Mouse (Mus musculus) myocyte (in vitro differentiated cells): Measurements from ENCODE around the gene Il13ra1. TPM values are rescaled to one million over a fixed set of nuclear protein-coding genes. Genes with fewer than 3 reads are reported as not detected.

Experiments
- H3K27me3 ChIP-seq: one replicate; pipeline ENCODE4 v1.6.1; 2011; ENCODE audit not compliant: control insufficient read depth, insufficient read depth, insufficient read length
- H3K36me3 ChIP-seq: one replicate; pipeline ENCODE4 v1.6.1; 2011; ENCODE audit not compliant: control insufficient read depth, insufficient read depth
- H3K4me2 ChIP-seq: one replicate; pipeline ENCODE4 v1.6.1; 2011; ENCODE audit warnings: low read depth, control low read depth
- H3K4me3 ChIP-seq: one replicate; pipeline ENCODE4 v1.5.1; 2011; ENCODE audit warnings: mild to moderate bottlenecking, control low read depth, moderate library complexity
- H3K79me2 ChIP-seq: one replicate; pipeline ENCODE4 v1.6.1; 2011; ENCODE audit not compliant: control insufficient read depth, insufficient read depth
- H3ac ChIP-seq: one replicate; pipeline ENCODE4 v1.6.1; 2011; ENCODE audit not compliant: control insufficient read depth, insufficient read length
- CEBPB ChIP-seq: IDR thresholded peaks from 2 replicates; pipeline ENCODE4 v1.6.1; 2011; ENCODE audit warnings: mild to moderate bottlenecking, moderate library complexity; ENCODE audit not compliant: poor library complexity, insufficient read depth, severe bottlenecking
- E2F4 ChIP-seq: IDR thresholded peaks from one replicate; pipeline ENCODE4 v1.6.1; 2011; ENCODE audit warnings: mild to moderate bottlenecking, control low read depth, moderate library complexity; ENCODE audit not compliant: insufficient read depth
- MAX ChIP-seq: IDR thresholded peaks from one replicate; pipeline ENCODE4 v1.6.1; 2011; ENCODE audit warnings: low read depth, mild to moderate bottlenecking, control low read depth
- MYOD1 ChIP-seq, 3 experiments: IDR thresholded peaks; one replicate each; pipeline ENCODE4 v1.6.1; 2011; ENCODE audit warnings: control low read depth in 2 of 3, low read depth in 2 of 3, mild to moderate bottlenecking in 2 of 3, moderate library complexity in 1 of 3; ENCODE audit not compliant: insufficient read length in 2 of 3, control insufficient read depth in 1 of 3
- MYOG ChIP-seq, 3 experiments: IDR thresholded peaks; one replicate each; pipeline ENCODE4 v1.6.1; 2011; ENCODE audit warnings: control low read depth in 2 of 3, low read depth in 2 of 3, mild to moderate bottlenecking in 2 of 3; ENCODE audit not compliant: insufficient read length in 2 of 3, control insufficient read depth in 1 of 3, insufficient read depth in 1 of 3
- POLR2A ChIP-seq: IDR thresholded peaks from one replicate; pipeline ENCODE4 v1.6.1; 2011; ENCODE audit warnings: low read depth, mild to moderate bottlenecking, control low read depth, moderate library complexity; ENCODE audit not compliant: insufficient read length
- POLR2AphosphoS2 ChIP-seq: IDR thresholded peaks from one replicate; pipeline ENCODE4 v1.6.1; 2011; ENCODE audit warnings: low read depth, control low read depth; ENCODE audit not compliant: insufficient read length
- REST ChIP-seq: IDR thresholded peaks from one replicate; pipeline ENCODE4 v1.6.1; 2011; ENCODE audit warnings: mild to moderate bottlenecking, control low read depth, moderate library complexity; ENCODE audit not compliant: insufficient read depth, insufficient read length
- SRF ChIP-seq: IDR thresholded peaks from one replicate; pipeline ENCODE4 v1.6.1; 2011; ENCODE audit warnings: low read depth; ENCODE audit not compliant: control insufficient read depth, insufficient read length
- TCF12 ChIP-seq: IDR thresholded peaks from one replicate; pipeline ENCODE4 v1.6.1; 2011; ENCODE audit warnings: mild to moderate bottlenecking, control low read depth; ENCODE audit not compliant: poor library complexity, insufficient read depth, severe bottlenecking
- TCF3 ChIP-seq: IDR thresholded peaks from one replicate; pipeline ENCODE4 v1.6.1; 2011; ENCODE audit warnings: low read depth, control low read depth; ENCODE audit not compliant: insufficient read length
- USF1 ChIP-seq: IDR thresholded peaks from one replicate; pipeline ENCODE4 v1.6.1; 2011; ENCODE audit warnings: low read depth, mild to moderate bottlenecking, control low read depth, moderate library complexity
- polyA plus RNA-seq: library from polyadenylated mRNA; unstranded; fragments of >200 nt; fragmentation: generic; extraction: Trizol; gene quantifications from one replicate; pipeline ENCODE4 v1.2.1, GENCODE M21; 2012; ENCODE audit warnings: missing spikeins

The Il13ra1 gene
- polyA plus RNA-seq, 1 experiment: 9.0 TPM

- Histone ChIP-seq H3K4me2 (peak overlapping the region; percentile 75), H3K36me3 (no peaks in the 10 kb centered on the region), H3ac (no peak overlapping the region), H3K4me3 (peak overlapping the region; percentile 4), H3K79me2 (peaks cover 32% of the 10 kb centered on the region), H3K27me3 (no peaks in the 10 kb centered on the region)
- TF ChIP-seq MYOD1 (IDR thresholded peaks at IDR 0.05; ENCODE audit: control insufficient read depth in 1 of 3, insufficient read length in 2 of 3, low read depth in 2 of 3) (no peak), MAX (no peak), USF1 (no peak), POLR2AphosphoS2 (no peak), MYOG (IDR thresholded peaks at IDR 0.05; ENCODE audit: control insufficient read depth in 1 of 3, insufficient read depth in 1 of 3, insufficient read length in 2 of 3, low read depth in 2 of 3) (no peak), POLR2A (no peak), E2F4 (no peak), CEBPB (no peak), TCF3 (no peak), REST (no peak), TCF12 (no peak), SRF (no peak)
Observed at GRCm38 (mm10) chrX:36115171-36115570, 3.3 kb downstream of the Il13ra1 start.

GRCm38 (mm10) chrX:36129037-36129770 lies 17.3 kb downstream of the Il13ra1 start:
- H3K4me3 ChIP-seq: no peak overlapping the region
- H3K4me2 ChIP-seq: peak overlapping the region; percentile 67
- TF ChIP-seq TCF12: no peak
- no peak for TF ChIP-seq E2F4
- no peak for TF ChIP-seq SRF
- TF ChIP-seq MYOG (IDR thresholded peaks at IDR 0.05; ENCODE audit: control insufficient read depth in 1 of 3, insufficient read depth in 1 of 3, insufficient read length in 2 of 3, low read depth in 2 of 3): no peak
- no peak for TF ChIP-seq CEBPB
- TF ChIP-seq POLR2AphosphoS2: no peak
- no peak for TF ChIP-seq USF1
- TF ChIP-seq POLR2A: no peak
- TF ChIP-seq MAX: no peak
- TF ChIP-seq TCF3: no peak
- TF ChIP-seq MYOD1 (IDR thresholded peaks at IDR 0.05; ENCODE audit: control insufficient read depth in 1 of 3, insufficient read length in 2 of 3, low read depth in 2 of 3): no peak
- no peak for TF ChIP-seq REST

GRCm38 (mm10) chrX:36129771-36130108 lies 17.8 kb downstream of the Il13ra1 start:
- TF ChIP-seq MYOD1 (IDR thresholded peaks at IDR 0.05; ENCODE audit: control insufficient read depth in 1 of 3, insufficient read length in 2 of 3, low read depth in 2 of 3) (no peak), POLR2AphosphoS2 (no peak), USF1 (no peak), MAX (no peak), E2F4 (no peak), TCF3 (no peak), REST (no peak), SRF (no peak), CEBPB (no peak), POLR2A (no peak), TCF12 (no peak), MYOG (IDR thresholded peaks at IDR 0.05; ENCODE audit: control insufficient read depth in 1 of 3, insufficient read depth in 1 of 3, insufficient read length in 2 of 3, low read depth in 2 of 3) (no peak)
- Histone ChIP-seq H3K27me3 (no peaks in the 10 kb centered on the region), H3K36me3 (peaks cover 5% of the 10 kb centered on the region), H3K79me2 (no peaks in the 10 kb centered on the region), H3ac (no peak overlapping the region), H3K4me2 (peak overlapping the region; percentile 67), H3K4me3 (no peak overlapping the region)

More at GRCm38 (mm10) chrX:36129037-36129770, 17.3 kb downstream of the Il13ra1 start:
- Histone ChIP-seq H3K27me3 (no peaks in the 10 kb centered on the region), H3ac (no peak overlapping the region), H3K36me3 (peaks cover 5% of the 10 kb centered on the region), H3K79me2 (no peaks in the 10 kb centered on the region)

- Histone ChIP-seq H3K4me2 (no peak overlapping the region), H3K27me3 (no peaks in the 10 kb centered on the region), H3K36me3 (peaks cover 5% of the 10 kb centered on the region), H3ac (no peak overlapping the region), H3K4me3 (no peak overlapping the region), H3K79me2 (no peaks in the 10 kb centered on the region)
- TF ChIP-seq MYOG (IDR thresholded peaks at IDR 0.05; ENCODE audit: control insufficient read depth in 1 of 3, insufficient read depth in 1 of 3, insufficient read length in 2 of 3, low read depth in 2 of 3) (no peak), MYOD1 (IDR thresholded peaks at IDR 0.05; ENCODE audit: control insufficient read depth in 1 of 3, insufficient read length in 2 of 3, low read depth in 2 of 3) (no peak), USF1 (no peak), MAX (no peak), E2F4 (no peak), TCF3 (no peak), TCF12 (no peak), CEBPB (no peak), POLR2AphosphoS2 (no peak), REST (no peak), POLR2A (no peak), SRF (no peak)
Observed at GRCm38 (mm10) chrX:36136346-36136745, 24.4 kb downstream of the Il13ra1 start.
